Mouse (Mus musculus): Measurements from ENCODE around the gene Glipr1l2.
"Not testable (repeated sequence)": the region's sequence is repeated elsewhere in the genome, so short reads cannot be mapped to it uniquely, and the experiment has no call there.

GRCm38 (mm10) chr10:112127682-112128230 lies 44.6 kb downstream of the Glipr1l2 start:
- not testable (repeated sequence) for TF ChIP-seq CTCF (IDR thresholded peaks at IDR 0.05; ENCODE audit: borderline replicate concordance, insufficient read depth, low read length); POLR2A (IDR thresholded peaks at IDR 0.05; ENCODE audit: low read depth, low read length)
